Mouse (Mus musculus): ENCODE results near the gene 1700024B05Rik.
"Not testable (repeated sequence)": the region's sequence is repeated elsewhere in the genome, so short reads cannot be mapped to it uniquely, and the experiment has no call there.

The 1700024B05Rik gene

GRCm38 (mm10) chr14:41943695-41944094 is at the start of gene 1700024B05Rik:
Gene 1700024B05Rik, plus strand, starts transcription at chr14:41943995.
- DNase-seq: not testable (repeated sequence)

- not testable (repeated sequence) for DNase-seq
These were observed 36.6 kb upstream of the 1700024B05Rik start, which contains the start of gene Gm7980 for GRCm38 (mm10) chr14:41907190-41907589. Gene Gm7980, minus strand, starts transcription at chr14:41907290.

- not testable (repeated sequence) for DNase-seq
These were observed 19.1 kb upstream of the 1700024B05Rik start, which contains the start of gene 1700049E17Rik1 for GRCm38 (mm10) chr14:41924649-41925048. Gene 1700049E17Rik1, plus strand, starts transcription at chr14:41924949.

GRCm38 (mm10) chr14:41964095-41964494 is 20.3 kb downstream of the 1700024B05Rik start:
- not testable (repeated sequence) for DNase-seq

- DNase-seq: not testable (repeated sequence)
These were observed 24.0 kb downstream of the 1700024B05Rik start, which contains the start of gene Gm6401 for GRCm38 (mm10) chr14:41967827-41968226. Gene Gm6401, minus strand, starts transcription at chr14:41967927.

GRCm38 (mm10) chr14:41968596-41968995 is 24.8 kb downstream of the 1700024B05Rik start:
- DNase-seq: not testable (repeated sequence)

- not testable (repeated sequence) for DNase-seq
These were observed 39.4 kb downstream of the 1700024B05Rik start, which contains the start of gene Gm3543 for GRCm38 (mm10) chr14:41983225-41983624. Gene Gm3543, minus strand, starts transcription at chr14:41983325.
